Mouse (Mus musculus) stomach, adult 2 months (tissue): ENCODE measurements around the gene Thbs3. TPM values are rescaled to one million over a fixed set of nuclear protein-coding genes. Genes with fewer than 3 reads are reported as not detected.

ENCODE experiments used
- polyA plus RNA-seq: library from polyadenylated mRNA; depleted of rRNA; stranded (reverse); fragments of >200 nt; gene quantifications from 2 replicates; pipeline ENCODE4 v1.2.3, GENCODE M21; 2012; rRNA removed

The Thbs3 gene
- 27.5 and 28.7 TPM in 2 replicates for polyA plus RNA-seq

GRCm38 (mm10) chr3:89214681-89215411, at the start of gene Thbs3:
Gene Thbs3, plus strand, starts transcription at chr3:89215180.

GRCm38 (mm10) chr3:89177242-89178106, 37.5 kb upstream of the Thbs3 start, which contains the start of gene Scamp3:
Gene Scamp3, plus strand, starts transcription at chr3:89177473.

DNA sequence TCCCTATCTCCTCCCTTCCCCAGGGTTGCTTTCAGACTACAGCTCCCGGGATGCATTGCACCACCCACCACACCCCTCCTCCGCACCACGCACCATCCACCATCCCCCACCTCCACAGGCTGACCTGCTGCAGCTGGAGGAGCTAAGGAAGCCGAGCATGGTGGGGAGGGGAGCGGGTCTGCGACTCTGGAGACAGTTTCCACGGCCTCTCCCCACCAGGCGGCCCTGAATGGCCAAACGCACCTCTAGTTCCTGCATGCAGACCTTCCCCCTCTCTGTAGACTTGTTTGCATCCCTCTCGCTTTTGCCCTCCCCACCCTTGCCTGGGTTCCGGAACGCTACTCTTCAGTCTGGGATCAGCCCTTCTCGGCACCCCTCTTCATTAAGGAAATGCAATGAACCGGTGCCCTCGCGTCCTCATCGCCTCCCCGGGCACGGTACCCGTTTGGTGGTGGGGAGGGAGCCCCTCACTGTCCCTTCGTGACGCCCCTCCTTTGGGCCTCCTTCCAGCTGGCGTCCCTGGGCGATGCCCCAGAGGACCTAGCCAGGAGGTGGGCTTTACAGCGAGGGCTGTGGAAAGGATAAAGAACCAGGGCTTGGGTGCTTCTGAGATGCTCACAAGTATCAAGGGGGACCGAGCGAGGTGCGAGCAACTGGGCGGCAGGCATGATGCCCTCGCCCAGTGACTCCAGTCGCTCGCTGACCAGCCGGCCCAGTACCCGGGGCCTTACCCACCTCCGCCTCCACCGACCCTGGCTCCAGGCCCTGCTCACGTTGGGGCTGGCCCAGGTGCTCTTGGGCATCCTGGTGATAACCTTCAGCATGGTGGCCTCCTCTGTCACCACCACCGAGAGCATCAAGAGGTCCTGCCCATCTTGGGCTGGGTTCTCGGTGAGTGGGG, 31.7 kb upstream of the Thbs3 start, which contains the start of gene Fam189b:
Fam189b (plus strand) TSS at position 86 of the 901 bp plus-strand sequence.

DNA sequence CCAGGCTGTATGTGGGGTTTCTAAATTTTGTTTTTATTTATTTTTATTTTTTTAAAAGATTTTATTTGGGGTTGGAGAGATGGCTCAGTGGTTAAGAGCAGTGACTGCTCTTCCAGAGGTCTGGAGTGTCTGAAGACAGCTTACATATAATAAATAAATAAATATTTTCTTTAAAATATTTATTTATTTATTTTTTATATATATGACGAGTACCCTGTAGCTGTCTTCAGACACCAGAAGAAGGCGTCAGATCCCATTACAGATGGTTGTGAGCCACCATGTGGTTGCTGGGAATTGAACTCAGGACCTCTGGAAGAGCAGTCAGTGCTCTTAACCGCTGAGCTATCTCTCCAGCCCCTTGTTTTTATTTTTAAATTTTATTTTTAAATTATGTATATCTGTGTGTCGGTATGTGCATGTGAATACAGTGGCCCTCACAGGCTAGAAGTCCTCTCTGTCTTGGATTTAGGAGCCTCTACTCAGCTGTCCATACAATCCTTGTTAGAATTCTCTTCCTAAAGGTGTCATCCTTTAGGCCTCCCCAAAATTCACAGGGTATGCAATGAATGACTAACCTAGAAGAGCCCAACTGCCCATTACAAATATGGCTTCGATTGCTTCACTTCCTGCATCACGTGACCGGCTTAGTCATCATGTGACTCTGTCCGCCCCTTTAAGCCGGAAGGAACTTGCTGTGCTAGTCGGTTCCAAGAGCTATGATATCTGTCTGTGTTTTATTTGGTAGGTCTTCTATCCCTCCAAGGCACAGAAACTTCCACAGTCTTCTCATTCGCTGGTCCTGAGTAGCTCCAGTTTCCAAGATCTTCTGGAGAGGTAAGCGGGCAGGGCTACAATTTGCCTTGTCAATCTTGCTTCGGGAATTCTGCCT, 12.5 kb upstream of the Thbs3 start, which contains the start of gene Gba:
Gba (plus strand) TSS at position 676 of the 889 bp plus-strand sequence.

GRCm38 (mm10) chr3:89226900-89227299, 11.9 kb downstream of the Thbs3 start, which contains the start of gene Mtx1:
Gene Mtx1, minus strand, starts transcription at chr3:89227088.

GRCm38 (mm10) chr3:89228836-89229235, 13.9 kb downstream of the Thbs3 start, which contains the start of gene Muc1:
Gene Muc1, plus strand, starts transcription at chr3:89229057.

DNA sequence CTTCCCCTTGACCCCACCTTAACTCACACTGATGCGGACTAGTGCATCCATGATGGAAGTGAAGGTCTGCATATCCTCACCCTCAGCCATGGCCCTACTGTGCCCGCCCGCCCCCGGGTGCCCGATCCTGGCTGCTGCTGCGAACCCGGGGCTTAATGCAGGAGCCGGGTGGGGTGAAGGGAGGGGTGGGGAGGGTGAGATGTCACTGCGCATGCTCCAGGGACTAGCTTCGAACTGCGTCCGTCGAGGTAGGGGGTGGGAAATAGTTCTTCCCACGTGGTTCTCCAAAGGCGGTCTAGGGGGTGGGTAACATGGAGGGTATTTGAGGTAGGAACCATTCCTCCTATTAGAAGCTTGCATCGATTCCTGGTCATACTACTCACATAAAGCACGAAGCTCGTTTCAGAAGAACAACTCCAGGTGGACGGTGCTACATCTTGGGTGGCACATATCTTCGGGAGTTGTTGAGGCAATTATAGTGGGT, 30.8 kb downstream of the Thbs3 start, which contains the start of gene Krtcap2:
Krtcap2 (plus strand) TSS at position 279 of the 484 bp plus-strand sequence.

DNA sequence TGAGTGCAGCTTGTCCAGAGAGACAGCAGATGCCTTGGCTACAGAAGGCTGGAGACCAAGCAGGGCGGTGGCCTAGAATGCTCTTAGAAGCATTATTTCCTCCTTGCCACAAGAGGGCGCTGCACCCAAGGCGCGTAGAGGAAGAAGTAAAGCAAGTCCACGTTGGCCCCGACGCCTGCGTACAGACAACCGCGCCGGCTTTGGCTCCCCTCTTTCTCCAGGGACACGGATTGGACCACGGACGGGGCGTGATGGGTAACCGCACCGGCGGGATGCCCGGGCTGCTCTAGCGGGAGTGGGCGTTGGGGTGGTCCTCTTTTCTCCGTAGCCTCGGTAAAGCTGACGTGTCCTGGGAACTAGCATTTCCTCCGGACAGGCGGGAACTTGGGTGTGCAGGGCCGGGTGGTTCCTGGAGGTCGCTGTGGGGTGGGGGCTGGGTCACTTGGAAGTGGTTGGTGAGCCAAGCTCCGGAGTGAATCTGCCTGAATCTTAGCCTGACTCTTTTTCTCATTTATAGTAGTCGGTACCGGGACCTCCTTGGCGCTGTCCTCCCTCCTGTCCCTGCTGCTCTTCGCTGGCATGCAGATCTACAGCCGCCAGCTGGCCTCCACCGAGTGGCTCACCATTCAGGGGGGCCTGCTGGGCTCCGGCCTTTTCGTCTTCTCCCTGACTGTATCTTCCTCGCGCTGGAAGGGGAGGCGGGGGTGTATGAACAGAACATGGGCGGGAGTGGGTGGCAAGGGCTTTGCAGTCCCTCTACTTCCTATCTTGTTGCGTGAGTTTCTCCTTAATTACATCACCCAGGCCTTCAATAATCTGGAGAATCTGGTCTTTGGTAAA, 31.5 kb downstream of the Thbs3 start, which contains the start of gene Trim46:
Trim46 (minus strand) TSS at position 49 of the 840 bp plus-strand sequence.

GRCm38 (mm10) chr3:89259076-89259475, 44.1 kb downstream of the Thbs3 start, which contains the start of gene Dpm3:
Gene Dpm3, plus strand, starts transcription at chr3:89259358.

DNA sequence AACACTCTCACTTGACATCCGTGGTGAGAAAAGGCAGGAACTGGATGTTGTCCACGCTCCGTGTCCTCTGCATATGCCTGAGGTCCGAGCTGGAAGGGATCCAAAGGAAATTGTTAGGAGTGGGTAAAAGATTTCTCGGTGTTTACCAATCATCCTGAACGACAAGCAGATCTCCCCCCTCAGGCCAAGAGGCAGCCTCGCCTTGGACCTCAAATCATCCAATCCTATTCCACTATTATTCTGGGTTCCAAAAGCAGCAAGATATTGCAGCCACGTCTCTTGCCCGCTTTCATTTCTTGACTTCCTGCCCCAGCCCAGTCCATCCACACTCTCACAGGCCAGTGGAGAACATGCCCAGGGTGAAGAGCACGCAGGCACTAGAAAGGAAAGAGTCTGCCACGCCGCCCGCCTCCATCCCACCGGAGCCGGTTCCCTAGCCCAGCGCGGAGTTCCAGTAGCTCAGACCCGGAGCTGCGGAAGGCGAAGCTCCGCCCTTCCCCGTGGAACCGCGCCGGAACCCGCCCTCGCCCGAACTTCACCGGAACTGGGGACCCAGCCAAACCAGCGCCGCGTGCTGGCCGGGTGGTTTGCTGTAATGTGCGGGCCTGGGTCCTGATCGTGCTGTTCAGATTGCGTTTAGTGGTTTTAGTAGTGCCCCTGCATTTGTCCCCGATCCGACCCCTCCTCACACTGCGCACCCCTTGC, 55.2 kb downstream of the Thbs3 start, which contains the start of gene Slc50a1:
Slc50a1 (minus strand) TSS at position 520 of the 705 bp plus-strand sequence.

Other genes starting within 250 kb of the Thbs3 start
- gene Rusc1, start 121.9 kb upstream of the Thbs3 start, polyA plus RNA-seq: 33.5 and 43.6 TPM in 2 replicates
- gene Gm43738, start 114.1 kb upstream of the Thbs3 start, polyA plus RNA-seq: not detected in 2 replicates
- gene Fdps, start 113.2 kb upstream of the Thbs3 start, polyA plus RNA-seq: 111 and 125 TPM in 2 replicates
- 52.9 and 76.0 TPM in 2 replicates for gene Pklr, start 79.0 kb upstream of the Thbs3 start, polyA plus RNA-seq
- 0.65 and 1.1 TPM in 2 replicates for gene Hcn3, start 55.0 kb upstream of the Thbs3 start, polyA plus RNA-seq
- 13.4 and 18.5 TPM in 2 replicates for gene Clk2, start 50.4 kb upstream of the Thbs3 start, polyA plus RNA-seq
- 74.0 and 74.9 TPM in 2 replicates for gene Scamp3, start 37.7 kb upstream of the Thbs3 start, polyA plus RNA-seq
- gene Fam189b, start 32.0 kb upstream of the Thbs3 start, polyA plus RNA-seq: 20.3 and 21.6 TPM in 2 replicates
- 45.8 and 47.7 TPM in 2 replicates for gene Gba, start 12.3 kb upstream of the Thbs3 start, polyA plus RNA-seq
- gene Mtx1, start 11.9 kb downstream of the Thbs3 start, polyA plus RNA-seq: 108 and 129 TPM in 2 replicates
- 698 and 860 TPM in 2 replicates for gene Muc1, start 13.9 kb downstream of the Thbs3 start, polyA plus RNA-seq
- gene Krtcap2, start 30.8 kb downstream of the Thbs3 start, polyA plus RNA-seq: 227 and 292 TPM in 2 replicates
- 12.7 and 15.7 TPM in 2 replicates for gene Trim46, start 31.1 kb downstream of the Thbs3 start, polyA plus RNA-seq
- gene Dpm3, start 44.2 kb downstream of the Thbs3 start, polyA plus RNA-seq: 275 and 451 TPM in 2 replicates
- 140 and 155 TPM in 2 replicates for gene Slc50a1, start 55.4 kb downstream of the Thbs3 start, polyA plus RNA-seq
- gene Efna1, start 66.0 kb downstream of the Thbs3 start, polyA plus RNA-seq: 25.4 and 26.7 TPM in 2 replicates
- 22.2 and 41.9 TPM in 2 replicates for gene Efna3, start 107.8 kb downstream of the Thbs3 start, polyA plus RNA-seq
- gene Efna4, start 122.8 kb downstream of the Thbs3 start, polyA plus RNA-seq: 5.6 and 17.9 TPM in 2 replicates
- gene Adam15, start 134.8 kb downstream of the Thbs3 start, polyA plus RNA-seq: 105 and 117 TPM in 2 replicates
- 0.84 and 1.1 TPM in 2 replicates for gene Dcst2, start 146.8 kb downstream of the Thbs3 start, polyA plus RNA-seq
- gene Dcst1, start 150.1 kb downstream of the Thbs3 start, polyA plus RNA-seq: 0.03 and 0.13 TPM in 2 replicates
- 85.6 and 92.0 TPM in 2 replicates for gene Zbtb7b, start 179.6 kb downstream of the Thbs3 start, polyA plus RNA-seq
- gene Lenep, start 187.6 kb downstream of the Thbs3 start, polyA plus RNA-seq: 0.35 and 0.95 TPM in 2 replicates
- gene Flad1, start 196.7 kb downstream of the Thbs3 start, polyA plus RNA-seq: 12.9 and 14.3 TPM in 2 replicates
- 4.7 and 4.9 TPM in 2 replicates for gene Cks1b, start 203.2 kb downstream of the Thbs3 start, polyA plus RNA-seq
- gene Shc1, start 203.3 kb downstream of the Thbs3 start, polyA plus RNA-seq: 28.6 and 34.3 TPM in 2 replicates
- gene Pygo2, start 215.0 kb downstream of the Thbs3 start, polyA plus RNA-seq: 53.2 and 125 TPM in 2 replicates
- 37.4 and 38.3 TPM in 2 replicates for gene Pbxip1, start 221.5 kb downstream of the Thbs3 start, polyA plus RNA-seq
- 7.5 and 10.9 TPM in 2 replicates for gene Pmvk, start 239.4 kb downstream of the Thbs3 start, polyA plus RNA-seq